Mouse (Mus musculus) ES-E14 (cell line): Measurements from ENCODE around the gene Xpnpep2.

Experiments used
- HCFC1 ChIP-seq: IDR thresholded peaks from 2 replicates; pipeline ENCODE4 v1.6.1; 2012; ENCODE audit warnings: low read length, inconsistent platforms, borderline replicate concordance; ENCODE audit not compliant: insufficient read depth
- MAFK ChIP-seq: IDR thresholded peaks from 2 replicates; pipeline ENCODE4 v1.6.1; 2014; ENCODE audit warnings: mild to moderate bottlenecking, low read depth, low read length, inconsistent platforms; ENCODE audit not compliant: insufficient read depth

- TF ChIP-seq HCFC1 (no peak), MAFK (no peak)
Measured at GRCm38 (mm10) chrX:48143415-48144335, 35.1 kb downstream of the Xpnpep2 start.
